27 mouse cellular contexts compared by ENCODE assay signal in genomic region chr1:192442772-192443445, GRCm38 (mm10).
A peak's percentile ranks its signal among the peaks of the same experiment; 100 is the strongest.
DNase-seq lines count a peak whose midpoint lies in the region; ATAC-seq and TF ChIP-seq lines count a peak whose summit lies in the region.
"Had no signal": no experiment of that assay in that cellular context is flagged by ENCODE, and none has a peak within 500 bp of the region (broad histone marks: within the 10 kb centered on the region; RNA-seq: fewer than 3 reads in every experiment).

No protein-coding gene starts in this region.

- no peaks in the 10 kb centered on the region for H3K9me3 ChIP-seq in forebrain, embryonic 15.5 days
- no peaks in the 10 kb centered on the region for H3K9me3 ChIP-seq in forebrain, postnatal 0 days (ENCODE audit: low read length)
- H3K9me3 ChIP-seq in midbrain, embryonic 14.5 days (ENCODE audit: control insufficient read depth, low read length): no peaks in the 10 kb centered on the region
- H3K9me3 ChIP-seq in midbrain, embryonic 11.5 days (ENCODE audit: control insufficient read depth, low read length): no peaks in the 10 kb centered on the region
- H3K9me3 ChIP-seq: heart, embryonic 13.5 days; hindbrain, embryonic 12.5 days; limb, embryonic 13.5 days; liver, embryonic 12.5 days had no signal

- peaks cover 25% of the 10 kb centered on the region for H3K4me1 ChIP-seq in forebrain, embryonic 15.5 days
- peaks cover 3% of the 10 kb centered on the region; the same call in 1 of the 2 replicates for H3K4me1 ChIP-seq in forebrain, postnatal 0 days (ENCODE audit: insufficient read depth)
- H3K4me1 ChIP-seq in midbrain, embryonic 14.5 days (ENCODE audit: control insufficient read depth, insufficient read depth, low read length): peaks cover 15% of the 10 kb centered on the region; the same call in 1 of the 2 replicates
- H3K4me1 ChIP-seq in midbrain, embryonic 11.5 days (ENCODE audit: control insufficient read depth, insufficient read depth, low read length): no peaks in the 10 kb centered on the region
- H3K4me1 ChIP-seq in cerebellum, adult 2 months (ENCODE audit: control insufficient read depth, insufficient read depth, low read length): peaks cover 31% of the 10 kb centered on the region
- H3K4me1 ChIP-seq: liver, embryonic 12.5 days had no signal

- H3K27me3 ChIP-seq in forebrain, embryonic 15.5 days: no peaks in the 10 kb centered on the region
- H3K27me3 ChIP-seq in forebrain, postnatal 0 days (ENCODE audit: insufficient read depth, low read length): no peaks in the 10 kb centered on the region
- H3K27me3 ChIP-seq in midbrain, embryonic 14.5 days (ENCODE audit: control insufficient read depth, insufficient read depth, low read length): no peaks in the 10 kb centered on the region
- no peaks in the 10 kb centered on the region for H3K27me3 ChIP-seq in midbrain, embryonic 11.5 days (ENCODE audit: control insufficient read depth, insufficient read depth, low read length)
- H3K27me3 ChIP-seq in cerebellum, adult 2 months (ENCODE audit: control insufficient read depth, insufficient read depth, low read length): no peaks in the 10 kb centered on the region
- H3K27me3 ChIP-seq: hindbrain, embryonic 12.5 days; liver, embryonic 12.5 days had no signal

- H3K4me2 ChIP-seq in forebrain, embryonic 15.5 days (replicated peaks): no peak overlapping the region
- H3K4me2 ChIP-seq in forebrain, postnatal 0 days (ENCODE audit: low read depth): no peak overlapping the region
- no peak overlapping the region for H3K4me2 ChIP-seq in midbrain, embryonic 14.5 days (ENCODE audit: low read length)
- no peak overlapping the region for H3K4me2 ChIP-seq in midbrain, embryonic 11.5 days
- H3K4me2 ChIP-seq: heart, embryonic 13.5 days; hindbrain, embryonic 12.5 days; limb, embryonic 13.5 days; liver, embryonic 12.5 days had no signal

- no peak overlapping the region for H3K4me3 ChIP-seq in forebrain, embryonic 15.5 days
- H3K4me3 ChIP-seq in forebrain, postnatal 0 days (ENCODE audit: low read depth, low read length): no peak overlapping the region
- no peak overlapping the region for H3K4me3 ChIP-seq in midbrain, embryonic 14.5 days (replicated peaks; ENCODE audit: low read depth, low read length)
- no peak overlapping the region for H3K4me3 ChIP-seq in midbrain, embryonic 11.5 days (ENCODE audit: low read depth, low read length)
- no peak overlapping the region for H3K4me3 ChIP-seq in cerebellum, adult 2 months (replicated peaks; ENCODE audit: insufficient read depth, low read depth, low read length)
- H3K4me3 ChIP-seq: heart, adult 2 months; heart, embryonic 13.5 days; hindbrain, embryonic 12.5 days; limb, embryonic 13.5 days; liver, embryonic 12.5 days; myocyte had no signal

- no peaks in the 10 kb centered on the region for H3K36me3 ChIP-seq in forebrain, embryonic 15.5 days
- no peaks in the 10 kb centered on the region for H3K36me3 ChIP-seq in forebrain, postnatal 0 days (ENCODE audit: insufficient read depth)
- H3K36me3 ChIP-seq in midbrain, embryonic 14.5 days (ENCODE audit: control insufficient read depth, insufficient read depth, low read length): no peaks in the 10 kb centered on the region
- H3K36me3 ChIP-seq in midbrain, embryonic 11.5 days (ENCODE audit: control insufficient read depth, insufficient read depth, low read length): no peaks in the 10 kb centered on the region
- H3K36me3 ChIP-seq: G1E; heart, embryonic 13.5 days; hindbrain, embryonic 12.5 days; limb, embryonic 13.5 days; liver, embryonic 12.5 days had no signal

- H3K27ac ChIP-seq in forebrain, embryonic 15.5 days (replicated peaks): 0 out of 2 replicates have a peak overlapping the region, but pooled peaks have one; percentile 78
- H3K27ac ChIP-seq in forebrain, postnatal 0 days (ENCODE audit: low read depth, low read length): no peak overlapping the region
- 0 out of 2 replicates have a peak overlapping the region, but pooled peaks have one; percentile 8 for H3K27ac ChIP-seq in midbrain, embryonic 14.5 days (replicated peaks; ENCODE audit: low read depth, low read length)
- H3K27ac ChIP-seq in midbrain, embryonic 11.5 days (ENCODE audit: low read depth, low read length): no peak overlapping the region
- peak overlapping the region; percentile 90 for H3K27ac ChIP-seq in cerebellum, adult 2 months (ENCODE audit: insufficient read depth, low read length)
- H3K27ac ChIP-seq: heart, adult 2 months; heart, embryonic 13.5 days; hindbrain, embryonic 12.5 days; liver, embryonic 12.5 days; stomach, postnatal 0 days had no signal

- H3K9ac ChIP-seq in forebrain, embryonic 15.5 days (replicated peaks): no peak overlapping the region
- no peak overlapping the region for H3K9ac ChIP-seq in forebrain, postnatal 0 days
- H3K9ac ChIP-seq in midbrain, embryonic 14.5 days (replicated peaks; ENCODE audit: low read length): no peak overlapping the region
- no peak overlapping the region for H3K9ac ChIP-seq in midbrain, embryonic 11.5 days (ENCODE audit: low read length)
- H3K9ac ChIP-seq: heart, embryonic 13.5 days; hindbrain, embryonic 12.5 days; limb, embryonic 13.5 days; liver, embryonic 12.5 days had no signal

- TF ChIP-seq POLR2A in cerebellum, adult 2 months (IDR thresholded peaks at IDR 0.05; ENCODE audit: borderline replicate concordance, insufficient read depth, low read length): no peak

- DNase-seq in forebrain, postnatal 0 days: no peak
- DNase-seq in midbrain, embryonic 14.5 days: no peak
- DNase-seq in midbrain, embryonic 11.5 days (ENCODE audit: low spot score, missing footprints): no peak
- DNase-seq in cerebellum, adult 2 months: peak; percentile 60 to 69
- peak; percentile 49 to 56 for DNase-seq in cerebellum, postnatal 25 days
- no peak for DNase-seq in retina, embryonic 14.5 days (ENCODE audit: low spot score)
- no peak for DNase-seq in layer of hippocampus, adult 8-10 months (ENCODE audit: low spot score in 2 of 2)
- DNase-seq: adrenal gland, adult 2 months; embryo, embryonic 11 days; gastrocnemius, postnatal 36 days; heart, adult 2 months; heart, postnatal 14 days; kidney, adult 2 months; kidney, postnatal 10 days; lung, adult 18-20 months; lung, postnatal 10 days; right cerebral cortex, postnatal 14 days had no signal

- ATAC-seq in forebrain, embryonic 15.5 days (replicated peaks): no peak
- ATAC-seq in forebrain, postnatal 0 days: no peak
- no peak for ATAC-seq in midbrain, embryonic 14.5 days (ENCODE audit: low FRiP score, low TSS enrichment)
- no peak for ATAC-seq in midbrain, embryonic 11.5 days (ENCODE audit: low FRiP score)
- ATAC-seq: forebrain, embryonic 14.5 days; liver, embryonic 12.5 days; midbrain, embryonic 16.5 days had no signal

- TF ChIP-seq CTCF in forebrain, postnatal 0 days (IDR thresholded peaks at IDR 0.05; ENCODE audit: low read depth): no peak
- no peak for TF ChIP-seq CTCF in cerebellum, adult 2 months (IDR thresholded peaks at IDR 0.05; ENCODE audit: borderline replicate concordance, insufficient read depth, low read depth, low read length)

- 91% methylated on average over 5 of the region's 5 CpGs for WGBS in forebrain, embryonic 15.5 days
- 90% methylated on average over 5 of the region's 5 CpGs for WGBS in forebrain, postnatal 0 days
- 94% methylated on average over 5 of the region's 5 CpGs for WGBS in midbrain, embryonic 14.5 days
- WGBS in midbrain, embryonic 11.5 days: 84% methylated on average over 5 of the region's 5 CpGs
- WGBS in cerebellum, adult 2 months: 35% methylated on average over 5 of the region's 5 CpGs

Comparison
In these comparisons a context has a peak if more than half of its experiments do, and no peak if none do; other contexts are left out.
1. H3K27ac ChIP-seq: peak in forebrain, embryonic 15.5 days (single experiment), midbrain, embryonic 14.5 days (single experiment) and cerebellum, adult 2 months (single experiment); none in forebrain, postnatal 0 days (single experiment) and midbrain, embryonic 11.5 days (single experiment).
2. DNase-seq: peak in cerebellum, adult 2 months (2 of 2) and cerebellum, postnatal 25 days (2 of 2); none in forebrain, postnatal 0 days (single experiment), midbrain, embryonic 14.5 days (single experiment), midbrain, embryonic 11.5 days (single experiment), retina, embryonic 14.5 days (single experiment) and layer of hippocampus, adult 8-10 months (0 of 2).